Mouse (Mus musculus): ENCODE measurements around the gene Kdsr. TPM values are rescaled to one million over a fixed set of nuclear protein-coding genes. Genes with fewer than 3 reads are reported as not detected.

Gene Kdsr
- polyA plus RNA-seq, 1 experiment from 2014 or later, result 9.8 TPM

GRCm38 (mm10) chr1:106774896-106775295 is 15.4 kb upstream of the Kdsr start:
- Histone ChIP-seq H3K9me3 (ENCODE audit: control insufficient read depth, low read length) (no peaks in the 10 kb centered on the region), H3K27ac (replicated peaks in 1 of 2; ENCODE audit: control insufficient read depth in 1 of 2, insufficient read depth in 1 of 2, low read depth in 2 of 2, low read length in 2 of 2) (no peak overlapping the region), H3K27me3 (ENCODE audit: control insufficient read depth, insufficient read depth, low read length) (no peaks in the 10 kb centered on the region), H3K4me3 (ENCODE audit: control insufficient read depth in 1 of 2, insufficient read depth in 1 of 2, low read depth in 1 of 2, low read length in 2 of 2) (no peak overlapping the region), H3K9ac (ENCODE audit: low read length) (no peak overlapping the region), H3K36me3 (ENCODE audit: control insufficient read depth, insufficient read depth, low read length) (peaks cover 87% of the 10 kb centered on the region), H3K4me2 (ENCODE audit: low read length) (no peak overlapping the region), H3K4me1 (ENCODE audit: control insufficient read depth in 2 of 2, insufficient read depth in 2 of 2, low read length in 2 of 2) (no peaks in the 10 kb centered on the region)
- no peak for ATAC-seq (ENCODE audit: insufficient number of reproducible peaks, insufficient read depth, low FRiP score, low read depth)
- WGBS, result 87% methylated on average over 4 of the region's 4 CpGs

GRCm38 (mm10) chr1:106774092-106774491 is 14.6 kb upstream of the Kdsr start:
- WGBS, result 75% methylated on average over 9 of the region's 9 CpGs
- no peak for ATAC-seq (ENCODE audit: insufficient number of reproducible peaks, insufficient read depth, low FRiP score, low read depth)
- H3K27ac ChIP-seq (replicated peaks in 1 of 2; ENCODE audit: control insufficient read depth in 1 of 2, insufficient read depth in 1 of 2, low read depth in 2 of 2, low read length in 2 of 2), result no peak overlapping the region
- no peaks in the 10 kb centered on the region for H3K4me1 ChIP-seq (ENCODE audit: control insufficient read depth in 2 of 2, insufficient read depth in 2 of 2, low read length in 2 of 2)
- H3K27me3 ChIP-seq (ENCODE audit: control insufficient read depth, insufficient read depth, low read length), result no peaks in the 10 kb centered on the region
- H3K4me3 ChIP-seq (ENCODE audit: control insufficient read depth in 1 of 2, insufficient read depth in 1 of 2, low read depth in 1 of 2, low read length in 2 of 2), result no peak overlapping the region
- H3K9ac ChIP-seq (ENCODE audit: low read length), result no peak overlapping the region
- no peaks in the 10 kb centered on the region for H3K9me3 ChIP-seq (ENCODE audit: control insufficient read depth, low read length)
- H3K36me3 ChIP-seq (ENCODE audit: control insufficient read depth, insufficient read depth, low read length), result peaks cover 82% of the 10 kb centered on the region
- H3K4me2 ChIP-seq (ENCODE audit: low read length), result no peak overlapping the region

- Histone ChIP-seq H3K27me3 (ENCODE audit: control insufficient read depth, insufficient read depth, low read length) (no peaks in the 10 kb centered on the region), H3K4me3 (ENCODE audit: control insufficient read depth in 1 of 2, insufficient read depth in 1 of 2, low read depth in 1 of 2, low read length in 2 of 2) (no peak overlapping the region), H3K4me2 (ENCODE audit: low read length) (no peak overlapping the region), H3K27ac (replicated peaks in 1 of 2; ENCODE audit: control insufficient read depth in 1 of 2, insufficient read depth in 1 of 2, low read depth in 2 of 2, low read length in 2 of 2) (no peak overlapping the region), H3K9ac (ENCODE audit: low read length) (no peak overlapping the region), H3K36me3 (ENCODE audit: control insufficient read depth, insufficient read depth, low read length) (peaks cover 75% of the 10 kb centered on the region), H3K4me1 (ENCODE audit: control insufficient read depth in 2 of 2, insufficient read depth in 2 of 2, low read length in 2 of 2) (0 out of 4 replicates have a peak, but pooled peaks cover 0 to 5% of the 10 kb centered on the region in 2 experiments), H3K9me3 (ENCODE audit: control insufficient read depth, low read length) (no peaks in the 10 kb centered on the region)
- no peak for ATAC-seq (ENCODE audit: insufficient number of reproducible peaks, insufficient read depth, low FRiP score, low read depth)
These were observed 9.2 kb upstream of the Kdsr start for GRCm38 (mm10) chr1:106768773-106769172.

- ATAC-seq (ENCODE audit: insufficient number of reproducible peaks, insufficient read depth, low FRiP score, low read depth), result no peak
- Histone ChIP-seq H3K27ac (replicated peaks in 1 of 2; ENCODE audit: control insufficient read depth in 1 of 2, insufficient read depth in 1 of 2, low read depth in 2 of 2, low read length in 2 of 2) (no peak overlapping the region), H3K4me3 (ENCODE audit: control insufficient read depth in 1 of 2, insufficient read depth in 1 of 2, low read depth in 1 of 2, low read length in 2 of 2) (no peak overlapping the region), H3K9ac (ENCODE audit: low read length) (no peak overlapping the region; the same call in 1 of the 2 replicates), H3K27me3 (ENCODE audit: control insufficient read depth, insufficient read depth, low read length) (no peaks in the 10 kb centered on the region), H3K36me3 (ENCODE audit: control insufficient read depth, insufficient read depth, low read length) (peaks cover 54% of the 10 kb centered on the region), H3K9me3 (ENCODE audit: control insufficient read depth, low read length) (no peaks in the 10 kb centered on the region), H3K4me2 (ENCODE audit: low read length) (no peak overlapping the region), H3K4me1 (ENCODE audit: control insufficient read depth in 2 of 2, insufficient read depth in 2 of 2, low read length in 2 of 2) (0 out of 4 replicates have a peak, but pooled peaks cover 0 to 5% of the 10 kb centered on the region in 2 experiments)
- WGBS, result 85% methylated on average over 8 of the region's 8 CpGs
These were observed 6.2 kb upstream of the Kdsr start for GRCm38 (mm10) chr1:106765771-106766170.

- WGBS, result 92% methylated on average over 2 of the region's 2 CpGs
- no peak overlapping the region for H3K4me3 ChIP-seq (ENCODE audit: control insufficient read depth in 1 of 2, insufficient read depth in 1 of 2, low read depth in 1 of 2, low read length in 2 of 2)
- H3K36me3 ChIP-seq (ENCODE audit: control insufficient read depth, insufficient read depth, low read length), result peaks cover 45% of the 10 kb centered on the region
- no peak overlapping the region for H3K4me2 ChIP-seq (ENCODE audit: low read length)
- ATAC-seq (ENCODE audit: insufficient number of reproducible peaks, insufficient read depth, low FRiP score, low read depth), result no peak
- 0 out of 4 replicates have a peak, but pooled peaks cover 0 to 5% of the 10 kb centered on the region in 2 experiments for H3K4me1 ChIP-seq (ENCODE audit: control insufficient read depth in 2 of 2, insufficient read depth in 2 of 2, low read length in 2 of 2)
- no peaks in the 10 kb centered on the region for H3K9me3 ChIP-seq (ENCODE audit: control insufficient read depth, low read length)
- H3K27ac ChIP-seq (replicated peaks in 1 of 2; ENCODE audit: control insufficient read depth in 1 of 2, insufficient read depth in 1 of 2, low read depth in 2 of 2, low read length in 2 of 2), result no peak overlapping the region
- no peak overlapping the region for H3K9ac ChIP-seq (ENCODE audit: low read length)
- no peaks in the 10 kb centered on the region for H3K27me3 ChIP-seq (ENCODE audit: control insufficient read depth, insufficient read depth, low read length)
These were observed 5.3 kb upstream of the Kdsr start for GRCm38 (mm10) chr1:106764846-106765245.

GRCm38 (mm10) chr1:106764281-106764680 is 4.8 kb upstream of the Kdsr start:
- H3K9ac ChIP-seq (ENCODE audit: low read length), result no peak overlapping the region
- 93% methylated on average over 3 of the region's 3 CpGs for WGBS
- no peak overlapping the region for H3K4me3 ChIP-seq (ENCODE audit: control insufficient read depth in 1 of 2, insufficient read depth in 1 of 2, low read depth in 1 of 2, low read length in 2 of 2)
- no peak for ATAC-seq (ENCODE audit: insufficient number of reproducible peaks, insufficient read depth, low FRiP score, low read depth)
- H3K27me3 ChIP-seq (ENCODE audit: control insufficient read depth, insufficient read depth, low read length), result no peaks in the 10 kb centered on the region
- H3K27ac ChIP-seq (replicated peaks in 1 of 2; ENCODE audit: control insufficient read depth in 1 of 2, insufficient read depth in 1 of 2, low read depth in 2 of 2, low read length in 2 of 2), result no peak overlapping the region
- H3K36me3 ChIP-seq (ENCODE audit: control insufficient read depth, insufficient read depth, low read length), result peaks cover 44% of the 10 kb centered on the region
- no peaks in the 10 kb centered on the region for H3K9me3 ChIP-seq (ENCODE audit: control insufficient read depth, low read length)
- no peak overlapping the region for H3K4me2 ChIP-seq (ENCODE audit: low read length)
- H3K4me1 ChIP-seq (ENCODE audit: control insufficient read depth in 2 of 2, insufficient read depth in 2 of 2, low read length in 2 of 2), result 0 out of 4 replicates have a peak, but pooled peaks cover 0 to 5% of the 10 kb centered on the region in 2 experiments

GRCm38 (mm10) chr1:106760750-106761149 is 1.2 kb upstream of the Kdsr start:
- H3K27ac ChIP-seq (replicated peaks in 1 of 2; ENCODE audit: control insufficient read depth in 1 of 2, insufficient read depth in 1 of 2, low read depth in 2 of 2, low read length in 2 of 2), result no peak overlapping the region
- H3K4me1 ChIP-seq (ENCODE audit: control insufficient read depth in 2 of 2, insufficient read depth in 2 of 2, low read length in 2 of 2), result peaks cover 2 to 13% of the 10 kb centered on the region in 2 experiments
- peaks cover 13% of the 10 kb centered on the region; the same call in 1 of the 2 replicates for H3K36me3 ChIP-seq (ENCODE audit: control insufficient read depth, insufficient read depth, low read length)
- H3K4me3 ChIP-seq (ENCODE audit: control insufficient read depth in 1 of 2, insufficient read depth in 1 of 2, low read depth in 1 of 2, low read length in 2 of 2), result no peak overlapping the region
- no peak for ATAC-seq (ENCODE audit: insufficient number of reproducible peaks, insufficient read depth, low FRiP score, low read depth)
- no peak overlapping the region for H3K9ac ChIP-seq (ENCODE audit: low read length)
- no peaks in the 10 kb centered on the region for H3K27me3 ChIP-seq (ENCODE audit: control insufficient read depth, insufficient read depth, low read length)
- H3K4me2 ChIP-seq (ENCODE audit: low read length), result peak overlapping the region; percentile 97; the same call in 1 of the 2 replicates
- no peaks in the 10 kb centered on the region for H3K9me3 ChIP-seq (ENCODE audit: control insufficient read depth, low read length)
- 80% methylated on average over 3 of the region's 3 CpGs for WGBS
